Mouse (Mus musculus): ENCODE measurements around the gene Slc17a7. TPM values are rescaled to one million over a fixed set of nuclear protein-coding genes. Genes with fewer than 3 reads are reported as not detected.
"Not testable (repeated sequence)": the region's sequence is repeated elsewhere in the genome, so short reads cannot be mapped to it uniquely, and the experiment has no call there.

Gene Slc17a7
- polyA plus RNA-seq, 1 experiment = 397 TPM

DNA sequence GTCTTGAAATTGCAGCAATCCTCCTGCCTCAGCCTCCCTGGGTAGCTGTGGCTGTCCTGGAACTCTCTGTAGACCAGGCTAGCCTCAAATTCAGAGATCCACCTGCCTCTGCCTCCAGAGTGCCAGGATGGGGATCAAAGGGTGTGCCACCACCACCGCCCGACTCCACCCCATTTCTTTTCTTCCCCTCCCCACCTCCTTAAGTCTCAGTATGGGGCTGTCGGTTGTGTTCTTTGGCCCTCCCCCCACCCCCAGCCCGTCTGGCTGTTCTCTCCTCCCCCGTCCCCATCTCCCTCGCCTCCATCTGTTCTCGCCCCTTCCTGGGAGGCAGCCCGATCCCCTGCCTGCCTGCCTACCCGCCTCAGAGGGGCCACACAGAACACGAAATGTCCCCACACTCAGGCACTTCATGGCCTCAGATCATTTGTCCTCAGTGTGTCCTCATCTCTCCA lies 3.2 kb downstream of the Slc17a7 start:
- TF ChIP-seq POLR2A (IDR thresholded peaks at IDR 0.05; ENCODE audit: borderline replicate concordance, insufficient read depth, low read length) (peak; percentile 30; the same call in 1 of the 2 replicates), CTCF (IDR thresholded peaks at IDR 0.05; ENCODE audit: borderline replicate concordance, insufficient read depth, low read depth, low read length) (no peak)
- Histone ChIP-seq H3K27ac (ENCODE audit: insufficient read depth, low read length) (peak overlapping the region; percentile 93), H3K27me3 (ENCODE audit: control insufficient read depth, insufficient read depth, low read length) (no peaks in the 10 kb centered on the region), H3K4me1 (ENCODE audit: control insufficient read depth, insufficient read depth, low read length) (peaks cover 26% of the 10 kb centered on the region), H3K4me3 (replicated peaks; ENCODE audit: insufficient read depth, low read depth, low read length) (peak overlapping the region; percentile 79)
- DNase-seq = peak; percentile 76 to 80
- WGBS = 8% methylated on average over 10 of the region's 10 CpGs

DNA sequence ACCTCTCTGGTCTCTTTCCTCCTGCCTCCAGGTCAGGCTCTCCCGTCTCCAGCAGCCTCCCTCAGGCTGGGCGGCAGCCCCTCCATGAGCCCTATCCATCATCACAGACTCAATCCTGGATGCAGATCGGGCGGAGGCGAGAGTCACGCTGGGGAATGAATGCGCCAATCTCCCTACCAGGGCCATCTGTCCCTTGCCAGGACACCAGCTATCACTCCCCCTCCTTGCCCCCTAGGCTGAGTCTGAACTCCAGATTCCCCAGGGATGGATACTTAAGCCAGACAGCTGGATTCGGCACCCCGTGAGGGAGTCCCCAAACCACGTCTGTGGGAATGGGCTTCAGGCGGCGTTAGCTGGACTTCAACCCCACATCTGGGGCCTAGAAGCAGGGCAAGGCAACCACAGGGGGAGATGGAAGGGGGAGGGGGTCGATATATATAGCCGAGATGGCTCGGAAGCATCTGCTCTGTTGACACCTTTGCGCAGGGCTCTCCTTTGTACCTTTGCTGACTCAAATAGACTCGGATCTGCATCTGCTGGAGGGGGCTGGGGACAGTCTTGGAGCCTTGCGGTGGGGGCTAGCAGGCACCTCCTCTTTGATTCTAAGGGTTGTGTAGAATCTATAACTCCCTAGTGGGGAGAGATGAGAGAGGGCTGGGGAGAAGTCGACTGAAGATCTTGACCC lies 4.2 kb downstream of the Slc17a7 start:
- H3K4me3 ChIP-seq (replicated peaks; ENCODE audit: insufficient read depth, low read depth, low read length) = peak overlapping the region; percentile 79
- H3K27me3 ChIP-seq (ENCODE audit: control insufficient read depth, insufficient read depth, low read length) = no peaks in the 10 kb centered on the region

DNA sequence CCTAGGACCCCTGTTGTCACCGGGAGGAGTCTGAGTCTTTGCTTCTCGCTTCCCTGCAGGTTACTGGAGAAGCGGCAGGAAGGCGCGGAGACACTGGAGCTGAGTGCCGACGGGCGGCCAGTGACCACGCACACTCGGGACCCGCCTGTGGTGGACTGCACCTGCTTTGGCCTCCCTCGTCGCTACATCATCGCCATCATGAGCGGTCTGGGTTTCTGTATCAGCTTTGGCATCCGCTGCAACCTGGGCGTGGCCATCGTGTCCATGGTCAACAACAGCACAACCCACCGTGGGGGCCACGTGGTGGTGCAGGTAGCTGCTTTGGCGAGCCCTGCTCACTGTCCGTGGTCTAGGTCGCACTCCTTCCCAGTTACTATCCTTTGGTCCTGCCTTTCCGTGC lies 4.9 kb downstream of the Slc17a7 start:
- DNase-seq = peak; percentile 69 to 73
- TF ChIP-seq CTCF (IDR thresholded peaks at IDR 0.05; ENCODE audit: borderline replicate concordance, insufficient read depth, low read depth, low read length) (no peak), POLR2A (IDR thresholded peaks at IDR 0.05; ENCODE audit: borderline replicate concordance, insufficient read depth, low read length) (no peak)
- H3K4me3 ChIP-seq (replicated peaks; ENCODE audit: insufficient read depth, low read depth, low read length) = peak overlapping the region; percentile 79
- peaks cover 21% of the 10 kb centered on the region for H3K4me1 ChIP-seq (ENCODE audit: control insufficient read depth, insufficient read depth, low read length)
- peak overlapping the region; percentile 93 for H3K27ac ChIP-seq (ENCODE audit: insufficient read depth, low read length)
- no peaks in the 10 kb centered on the region for H3K27me3 ChIP-seq (ENCODE audit: control insufficient read depth, insufficient read depth, low read length)
- WGBS = 1% methylated on average over 24 of the region's 24 CpGs

More for the DNA sequence above, 4.2 kb downstream of the Slc17a7 start:
- Histone ChIP-seq H3K4me1 (ENCODE audit: control insufficient read depth, insufficient read depth, low read length) (peaks cover 21% of the 10 kb centered on the region), H3K27ac (ENCODE audit: insufficient read depth, low read length) (peak overlapping the region; percentile 93)
- TF ChIP-seq POLR2A (IDR thresholded peaks at IDR 0.05; ENCODE audit: borderline replicate concordance, insufficient read depth, low read length) (peak; percentile 19; the same call in 1 of the 2 replicates), CTCF (IDR thresholded peaks at IDR 0.05; ENCODE audit: borderline replicate concordance, insufficient read depth, low read depth, low read length) (no peak)
- WGBS = 2% methylated on average over 19 of the region's 19 CpGs
- peak; percentile 88 to 90 for DNase-seq

DNA sequence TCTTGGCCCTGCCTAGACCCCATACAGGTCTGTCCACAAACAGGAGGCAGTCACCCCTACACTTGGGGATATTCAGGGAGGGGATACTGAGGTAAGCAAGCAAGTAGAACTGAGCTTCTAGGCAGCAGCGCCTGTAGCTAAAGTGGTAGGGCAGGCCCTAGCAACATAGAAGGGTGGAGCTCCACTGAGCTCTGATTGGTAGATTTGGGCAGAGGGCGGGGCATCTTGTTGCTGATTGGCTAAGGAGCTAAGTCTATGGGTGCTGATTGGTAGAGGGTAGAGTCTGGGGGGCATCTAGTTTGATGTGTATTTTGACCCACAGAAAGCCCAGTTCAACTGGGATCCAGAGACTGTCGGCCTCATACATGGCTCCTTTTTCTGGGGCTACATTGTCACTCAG lies 5.7 kb downstream of the Slc17a7 start:
- Histone ChIP-seq H3K4me1 (ENCODE audit: control insufficient read depth, insufficient read depth, low read length) (peaks cover 21% of the 10 kb centered on the region), H3K27me3 (ENCODE audit: control insufficient read depth, insufficient read depth, low read length) (no peaks in the 10 kb centered on the region), H3K27ac (ENCODE audit: insufficient read depth, low read length) (no peak overlapping the region), H3K4me3 (replicated peaks; ENCODE audit: insufficient read depth, low read depth, low read length) (no peak overlapping the region)
- 57% methylated on average over 3 of the region's 3 CpGs for WGBS
- DNase-seq = peak; percentile 71 to 77
- TF ChIP-seq CTCF (IDR thresholded peaks at IDR 0.05; ENCODE audit: borderline replicate concordance, insufficient read depth, low read depth, low read length) = no peak
- TF ChIP-seq POLR2A (IDR thresholded peaks at IDR 0.05; ENCODE audit: borderline replicate concordance, insufficient read depth, low read length) = no peak

DNA sequence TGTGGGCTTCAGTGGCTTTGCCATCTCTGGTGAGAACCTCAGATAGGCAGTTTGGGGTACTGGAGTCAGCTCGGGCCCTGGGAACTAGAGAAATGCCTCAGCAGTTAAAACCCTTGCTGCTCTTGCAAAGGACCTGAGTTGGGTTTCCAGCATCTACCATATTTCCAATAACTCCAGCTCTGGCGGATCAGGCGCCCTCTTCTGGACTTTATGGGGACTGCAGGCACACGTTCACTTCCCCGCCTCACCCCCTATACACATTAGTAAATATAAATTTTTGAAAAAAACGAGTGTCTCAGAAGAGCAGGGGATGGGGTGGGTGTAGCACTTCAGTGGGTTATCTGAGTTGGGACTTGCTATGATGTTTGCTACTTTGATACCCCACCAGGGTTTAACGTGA lies 9.2 kb downstream of the Slc17a7 start:
- peak in 1 of 2 experiments; percentile 61 for DNase-seq
- WGBS = 59% methylated on average over 7 of the region's 7 CpGs
- no peak overlapping the region for H3K4me3 ChIP-seq (replicated peaks; ENCODE audit: insufficient read depth, low read depth, low read length)

DNA sequence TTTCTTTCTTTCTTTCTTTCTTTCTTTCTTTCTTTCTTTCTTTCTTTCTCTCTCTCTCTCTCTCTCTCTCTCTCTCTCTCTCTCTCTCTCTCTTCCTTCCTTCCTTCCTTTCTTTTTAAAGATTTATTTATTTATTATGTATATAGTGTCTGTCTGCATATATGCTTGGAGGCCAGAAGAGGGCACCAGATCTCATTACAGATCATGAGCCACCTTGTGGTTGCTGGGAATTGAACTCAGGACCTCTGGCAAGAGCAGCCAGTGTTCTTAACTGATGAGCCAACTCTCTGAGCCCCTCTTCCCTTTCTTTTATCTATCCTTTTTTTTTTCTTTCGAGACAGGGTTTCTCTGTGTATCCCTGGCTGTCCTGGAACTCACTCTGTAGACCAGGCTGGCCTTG lies 10.0 kb downstream of the Slc17a7 start:
- H3K27me3 ChIP-seq (ENCODE audit: control insufficient read depth, insufficient read depth, low read length); DNase-seq; H3K27ac ChIP-seq (ENCODE audit: insufficient read depth, low read length); H3K4me3 ChIP-seq (replicated peaks; ENCODE audit: insufficient read depth, low read depth, low read length): not testable (repeated sequence)
- WGBS = 61% methylated on average over 1 of the region's 1 CpGs
- peak; percentile 41 for TF ChIP-seq CTCF (IDR thresholded peaks at IDR 0.05; ENCODE audit: borderline replicate concordance, insufficient read depth, low read depth, low read length)
- H3K4me1 ChIP-seq (ENCODE audit: control insufficient read depth, insufficient read depth, low read length) = peaks cover 25% of the 10 kb centered on the region

More for the DNA sequence above, 9.2 kb downstream of the Slc17a7 start:
- TF ChIP-seq CTCF (IDR thresholded peaks at IDR 0.05; ENCODE audit: borderline replicate concordance, insufficient read depth, low read depth, low read length) = peak; percentile 48; the same call in 1 of the 2 replicates
- no peak for TF ChIP-seq POLR2A (IDR thresholded peaks at IDR 0.05; ENCODE audit: borderline replicate concordance, insufficient read depth, low read length)
- Histone ChIP-seq H3K4me1 (ENCODE audit: control insufficient read depth, insufficient read depth, low read length) (peaks cover 29% of the 10 kb centered on the region), H3K27me3 (ENCODE audit: control insufficient read depth, insufficient read depth, low read length) (no peaks in the 10 kb centered on the region; the same call in 1 of the 2 replicates), H3K27ac (ENCODE audit: insufficient read depth, low read length) (no peak overlapping the region)

DNA sequence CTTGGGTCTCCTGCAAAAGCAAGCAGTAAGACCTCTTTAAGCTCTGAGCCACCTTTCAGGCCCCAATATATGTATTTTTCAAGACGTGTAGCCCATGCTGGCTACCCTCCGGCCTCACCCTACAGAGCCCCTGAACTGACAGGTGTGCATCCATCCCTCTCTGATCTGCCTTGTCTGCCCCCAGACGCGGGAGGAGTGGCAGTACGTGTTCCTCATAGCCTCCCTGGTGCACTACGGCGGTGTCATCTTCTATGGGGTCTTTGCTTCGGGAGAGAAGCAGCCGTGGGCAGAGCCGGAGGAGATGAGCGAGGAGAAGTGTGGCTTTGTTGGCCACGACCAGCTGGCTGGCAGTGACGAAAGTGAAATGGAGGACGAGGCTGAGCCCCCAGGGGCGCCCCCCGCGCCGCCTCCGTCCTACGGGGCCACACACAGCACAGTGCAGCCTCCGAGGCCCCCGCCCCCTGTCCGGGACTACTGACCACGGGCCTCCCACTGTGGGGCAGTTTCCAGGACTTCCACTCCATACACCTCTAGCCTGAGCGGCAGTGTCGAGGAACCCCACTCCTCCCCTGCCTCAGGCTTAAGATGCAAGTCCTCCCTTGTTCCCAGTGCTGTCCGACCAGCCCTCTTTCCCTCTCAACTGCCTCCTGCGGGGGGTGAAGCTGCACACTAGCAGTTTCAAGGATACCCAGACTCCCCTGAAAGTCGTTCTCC lies 11.0 kb downstream of the Slc17a7 start:
- WGBS = 19% methylated on average over 29 of the region's 29 CpGs
- DNase-seq = peak in 1 of 2 experiments; percentile 50
- Histone ChIP-seq H3K4me3 (replicated peaks; ENCODE audit: insufficient read depth, low read depth, low read length) (no peak overlapping the region), H3K4me1 (ENCODE audit: control insufficient read depth, insufficient read depth, low read length) (peaks cover 20% of the 10 kb centered on the region), H3K27ac (ENCODE audit: insufficient read depth, low read length) (no peak overlapping the region), H3K27me3 (ENCODE audit: control insufficient read depth, insufficient read depth, low read length) (no peaks in the 10 kb centered on the region; the same call in 1 of the 2 replicates)
- no peak for TF ChIP-seq POLR2A (IDR thresholded peaks at IDR 0.05; ENCODE audit: borderline replicate concordance, insufficient read depth, low read length)
- no peak for TF ChIP-seq CTCF (IDR thresholded peaks at IDR 0.05; ENCODE audit: borderline replicate concordance, insufficient read depth, low read depth, low read length)
